Mouse (Mus musculus): ENCODE measurements at regions not wholly inside any gene's neighbourhood (a gene's known extent, or its start where the extent isn't known, plus 50 kb on each side); places are given as distances from the start of the nearest gene placed in this dataset.

DNA sequence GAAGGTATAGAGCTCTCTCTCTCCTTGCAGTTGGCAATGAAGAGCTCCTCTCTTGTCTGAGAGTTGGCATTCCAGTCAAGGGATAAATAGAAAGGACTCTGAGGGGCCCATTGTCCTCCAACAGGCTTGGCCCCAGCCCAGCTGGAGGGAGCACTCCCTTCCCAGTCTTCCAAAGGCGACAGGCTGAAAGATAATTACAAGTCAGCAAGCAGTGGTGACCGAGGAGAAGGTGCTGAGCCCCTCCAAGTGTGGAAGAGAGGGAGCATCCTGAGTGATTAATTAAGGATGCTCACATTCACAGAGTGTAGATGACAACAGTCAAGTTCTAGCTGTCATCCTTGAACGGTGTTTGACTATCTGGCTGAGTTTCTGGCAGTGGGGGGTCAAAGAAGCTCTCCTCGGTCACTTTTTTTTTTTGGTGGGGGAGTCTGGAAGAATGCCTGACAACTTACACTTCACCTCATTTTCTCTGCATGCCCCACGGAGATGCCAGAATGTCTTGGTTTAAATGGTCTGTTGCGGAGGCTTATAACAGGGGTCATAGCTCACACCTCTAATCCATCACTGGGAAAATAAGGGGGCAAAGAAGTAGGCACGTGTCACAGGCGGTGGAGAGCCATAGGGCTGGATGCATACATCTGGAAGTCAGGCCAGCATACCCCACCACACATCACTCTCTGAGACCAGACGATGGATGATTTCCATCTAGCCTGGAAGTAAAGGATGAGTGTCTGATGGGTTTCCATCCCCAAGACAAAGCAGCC lies 93.5 kb upstream of the Lclat1 start:
- no peak for DNase-seq (ENCODE audit: low spot score, missing footprints)
- WGBS: 58% methylated on average over 9 of the region's 9 CpGs
- Histone ChIP-seq H3K4me2 (no peak overlapping the region), H3K4me3 (ENCODE audit: low read depth, low read length) (no peak overlapping the region), H3K27me3 (ENCODE audit: control insufficient read depth, insufficient read depth, low read length) (no peaks in the 10 kb centered on the region), H3K27ac (ENCODE audit: low read depth, low read length) (no peak overlapping the region), H3K36me3 (ENCODE audit: control insufficient read depth, insufficient read depth, low read length) (no peaks in the 10 kb centered on the region), H3K4me1 (ENCODE audit: control insufficient read depth, insufficient read depth, low read length) (no peaks in the 10 kb centered on the region), H3K9ac (ENCODE audit: low read length) (no peak overlapping the region), H3K9me3 (ENCODE audit: control insufficient read depth, low read length) (no peaks in the 10 kb centered on the region)
- no peak for ATAC-seq (ENCODE audit: low FRiP score)

GRCm38 (mm10) chr17:73017173-73017572 lies 90.6 kb upstream of the Lclat1 start:
- Histone ChIP-seq H3K27me3 (ENCODE audit: control insufficient read depth, insufficient read depth, low read length) (no peaks in the 10 kb centered on the region), H3K27ac (ENCODE audit: low read depth, low read length) (no peak overlapping the region), H3K4me1 (ENCODE audit: control insufficient read depth, insufficient read depth, low read length) (no peaks in the 10 kb centered on the region), H3K4me2 (no peak overlapping the region), H3K4me3 (ENCODE audit: low read depth, low read length) (no peak overlapping the region), H3K9ac (ENCODE audit: low read length) (no peak overlapping the region), H3K9me3 (ENCODE audit: control insufficient read depth, low read length) (no peaks in the 10 kb centered on the region), H3K36me3 (ENCODE audit: control insufficient read depth, insufficient read depth, low read length) (no peaks in the 10 kb centered on the region)
- ATAC-seq (ENCODE audit: low FRiP score): no peak
- no peak for DNase-seq (ENCODE audit: low spot score, missing footprints)
- 88% methylated on average over 5 of the region's 5 CpGs for WGBS

GRCm38 (mm10) chr17:73022630-73023051 lies 85.1 kb upstream of the Lclat1 start:
- no peaks in the 10 kb centered on the region for H3K27me3 ChIP-seq (ENCODE audit: control insufficient read depth, insufficient read depth, low read length)
- no peaks in the 10 kb centered on the region for H3K36me3 ChIP-seq (ENCODE audit: control insufficient read depth, insufficient read depth, low read length)
- DNase-seq (ENCODE audit: low spot score, missing footprints): no peak
- 83% methylated on average over 8 of the region's 8 CpGs for WGBS
- H3K9ac ChIP-seq (ENCODE audit: low read length): no peak overlapping the region
- no peak for ATAC-seq (ENCODE audit: low FRiP score)
- H3K4me2 ChIP-seq: no peak overlapping the region
- H3K4me1 ChIP-seq (ENCODE audit: control insufficient read depth, insufficient read depth, low read length): no peaks in the 10 kb centered on the region
- no peaks in the 10 kb centered on the region for H3K9me3 ChIP-seq (ENCODE audit: control insufficient read depth, low read length)
- H3K27ac ChIP-seq (ENCODE audit: low read depth, low read length): no peak overlapping the region
- no peak overlapping the region for H3K4me3 ChIP-seq (ENCODE audit: low read depth, low read length)

DNA sequence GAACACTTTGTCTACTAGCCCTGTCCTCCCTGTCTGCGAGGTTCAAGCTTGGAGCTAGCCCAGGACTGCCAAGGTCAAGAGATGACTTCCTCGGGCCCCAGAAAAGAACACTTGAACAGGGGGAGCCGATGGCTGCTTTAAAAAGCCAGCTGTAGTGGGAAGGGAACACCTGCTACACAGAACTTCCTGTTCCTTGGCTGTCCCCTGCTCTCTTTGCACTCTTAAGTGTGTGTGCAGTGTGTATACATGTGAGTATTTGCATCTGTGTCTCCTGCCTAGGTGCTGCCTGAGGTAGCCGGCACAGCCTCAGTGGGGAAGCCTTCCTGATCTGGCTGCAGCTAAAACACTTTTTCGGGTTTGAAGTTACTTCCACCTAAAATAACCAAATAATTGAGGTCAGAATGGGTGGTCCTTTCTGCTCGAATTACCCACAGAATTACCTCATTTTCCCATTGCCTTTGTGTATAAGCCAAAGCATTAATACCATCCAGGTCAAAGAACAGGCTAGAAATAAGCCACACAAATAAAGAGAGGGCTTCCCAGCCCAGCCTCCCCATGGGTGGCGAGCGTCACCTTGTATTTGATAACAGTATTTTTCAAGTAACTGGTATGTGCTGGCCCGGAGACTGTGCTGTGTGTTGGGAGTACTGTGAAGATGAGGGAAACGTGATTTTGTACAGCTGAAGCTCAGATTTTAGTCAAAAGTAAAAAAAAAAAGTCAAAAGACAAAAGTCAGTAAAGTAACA lies 84.2 kb upstream of the Lclat1 start:
- Histone ChIP-seq H3K9me3 (ENCODE audit: control insufficient read depth, low read length) (no peaks in the 10 kb centered on the region), H3K4me2 (no peak overlapping the region), H3K27me3 (ENCODE audit: control insufficient read depth, insufficient read depth, low read length) (no peaks in the 10 kb centered on the region), H3K4me1 (ENCODE audit: control insufficient read depth, insufficient read depth, low read length) (no peaks in the 10 kb centered on the region), H3K36me3 (ENCODE audit: control insufficient read depth, insufficient read depth, low read length) (no peaks in the 10 kb centered on the region), H3K9ac (ENCODE audit: low read length) (no peak overlapping the region), H3K4me3 (ENCODE audit: low read depth, low read length) (no peak overlapping the region), H3K27ac (ENCODE audit: low read depth, low read length) (no peak overlapping the region)
- ATAC-seq (ENCODE audit: low FRiP score) (no peak), DNase-seq (ENCODE audit: low spot score, missing footprints) (no peak)
- WGBS: 73% methylated on average over 10 of the region's 10 CpGs

- Histone ChIP-seq H3K36me3 (ENCODE audit: control insufficient read depth, insufficient read depth, low read length) (no peaks in the 10 kb centered on the region), H3K4me3 (ENCODE audit: low read depth, low read length) (no peak overlapping the region), H3K9me3 (ENCODE audit: control insufficient read depth, low read length) (no peaks in the 10 kb centered on the region), H3K4me2 (no peak overlapping the region), H3K4me1 (ENCODE audit: control insufficient read depth, insufficient read depth, low read length) (no peaks in the 10 kb centered on the region), H3K9ac (ENCODE audit: low read length) (no peak overlapping the region), H3K27ac (ENCODE audit: low read depth, low read length) (no peak overlapping the region), H3K27me3 (ENCODE audit: control insufficient read depth, insufficient read depth, low read length) (no peaks in the 10 kb centered on the region)
- no peak for DNase-seq (ENCODE audit: low spot score, missing footprints)
- 95% methylated on average over 5 of the region's 5 CpGs for WGBS
- ATAC-seq (ENCODE audit: low FRiP score): no peak
Observed at GRCm38 (mm10) chr17:73027122-73027521, 80.7 kb upstream of the Lclat1 start.

DNA sequence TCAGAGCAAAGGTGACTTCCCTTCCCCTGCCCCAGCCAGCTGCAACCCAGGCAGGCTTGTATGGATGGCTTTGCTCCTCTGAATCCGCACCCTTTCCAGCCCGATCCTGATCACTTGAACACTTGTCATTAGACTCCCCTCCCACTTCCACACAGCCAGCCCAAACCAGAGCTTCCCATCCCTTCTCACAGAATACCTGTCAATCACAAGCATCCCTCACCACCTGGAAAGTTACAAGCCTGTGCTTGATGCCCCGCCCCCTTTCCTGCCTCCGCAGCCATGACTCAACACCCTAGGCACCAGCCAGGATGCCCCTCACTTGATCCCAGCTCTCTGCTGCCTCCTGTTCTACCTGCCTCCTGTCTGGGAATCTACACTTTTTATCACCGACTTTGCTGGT lies 76.0 kb upstream of the Lclat1 start:
- no peaks in the 10 kb centered on the region for H3K27me3 ChIP-seq (ENCODE audit: control insufficient read depth, insufficient read depth, low read length)
- no peaks in the 10 kb centered on the region for H3K9me3 ChIP-seq (ENCODE audit: control insufficient read depth, low read length)
- DNase-seq (ENCODE audit: low spot score, missing footprints) (no peak), ATAC-seq (ENCODE audit: low FRiP score) (no peak)
- H3K36me3 ChIP-seq (ENCODE audit: control insufficient read depth, insufficient read depth, low read length): no peaks in the 10 kb centered on the region
- H3K4me1 ChIP-seq (ENCODE audit: control insufficient read depth, insufficient read depth, low read length): no peaks in the 10 kb centered on the region
- WGBS: 61% methylated on average over 5 of the region's 5 CpGs
- no peak overlapping the region for H3K9ac ChIP-seq (ENCODE audit: low read length)
- H3K4me2 ChIP-seq: no peak overlapping the region
- H3K4me3 ChIP-seq (ENCODE audit: low read depth, low read length): no peak overlapping the region
- H3K27ac ChIP-seq (ENCODE audit: low read depth, low read length): no peak overlapping the region

GRCm38 (mm10) chr17:73032326-73032725 lies 75.5 kb upstream of the Lclat1 start:
- H3K36me3 ChIP-seq (ENCODE audit: control insufficient read depth, insufficient read depth, low read length): no peaks in the 10 kb centered on the region
- DNase-seq (ENCODE audit: low spot score, missing footprints) (no peak), ATAC-seq (ENCODE audit: low FRiP score) (no peak)
- H3K27me3 ChIP-seq (ENCODE audit: control insufficient read depth, insufficient read depth, low read length): no peaks in the 10 kb centered on the region
- H3K4me3 ChIP-seq (ENCODE audit: low read depth, low read length): no peak overlapping the region
- H3K9ac ChIP-seq (ENCODE audit: low read length): no peak overlapping the region
- WGBS: 76% methylated on average over 3 of the region's 3 CpGs
- no peak overlapping the region for H3K4me2 ChIP-seq
- no peaks in the 10 kb centered on the region for H3K9me3 ChIP-seq (ENCODE audit: control insufficient read depth, low read length)
- no peak overlapping the region for H3K27ac ChIP-seq (ENCODE audit: low read depth, low read length)
- H3K4me1 ChIP-seq (ENCODE audit: control insufficient read depth, insufficient read depth, low read length): no peaks in the 10 kb centered on the region

DNA sequence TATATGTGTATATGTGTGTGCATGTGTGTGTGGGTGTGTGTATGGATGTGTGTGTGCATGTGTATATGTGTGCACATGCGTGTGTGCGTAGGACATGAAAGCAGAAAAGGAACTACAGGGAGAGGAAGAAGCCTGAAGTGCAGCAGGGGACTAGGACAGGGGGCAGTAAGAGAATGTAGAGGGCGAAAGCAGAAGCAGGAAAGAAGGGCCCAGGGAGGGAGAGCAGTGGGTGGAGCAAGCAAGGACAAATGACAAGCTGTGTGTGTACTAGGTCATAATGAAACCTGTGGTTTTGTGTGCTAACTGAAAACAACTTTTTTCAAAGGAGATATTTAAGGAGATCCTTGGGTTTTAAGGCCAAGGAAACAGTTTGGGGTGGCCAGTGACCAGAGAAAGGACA lies 73.4 kb upstream of the Lclat1 start:
- Histone ChIP-seq H3K27ac (ENCODE audit: low read depth, low read length) (no peak overlapping the region), H3K9ac (ENCODE audit: low read length) (no peak overlapping the region), H3K4me2 (no peak overlapping the region), H3K36me3 (ENCODE audit: control insufficient read depth, insufficient read depth, low read length) (no peaks in the 10 kb centered on the region), H3K9me3 (ENCODE audit: control insufficient read depth, low read length) (no peaks in the 10 kb centered on the region), H3K4me3 (ENCODE audit: low read depth, low read length) (no peak overlapping the region), H3K4me1 (ENCODE audit: control insufficient read depth, insufficient read depth, low read length) (no peaks in the 10 kb centered on the region), H3K27me3 (ENCODE audit: control insufficient read depth, insufficient read depth, low read length) (no peaks in the 10 kb centered on the region)
- 84% methylated on average over 3 of the region's 3 CpGs for WGBS
- DNase-seq (ENCODE audit: low spot score, missing footprints) (no peak), ATAC-seq (ENCODE audit: low FRiP score) (no peak)

GRCm38 (mm10) chr17:73034981-73035481 lies 72.8 kb upstream of the Lclat1 start:
- no peaks in the 10 kb centered on the region for H3K4me1 ChIP-seq (ENCODE audit: control insufficient read depth, insufficient read depth, low read length)
- no peaks in the 10 kb centered on the region for H3K9me3 ChIP-seq (ENCODE audit: control insufficient read depth, low read length)
- WGBS: 53% methylated on average over 8 of the region's 8 CpGs
- H3K4me2 ChIP-seq: no peak overlapping the region
- DNase-seq (ENCODE audit: low spot score, missing footprints): no peak
- no peak overlapping the region for H3K9ac ChIP-seq (ENCODE audit: low read length)
- H3K36me3 ChIP-seq (ENCODE audit: control insufficient read depth, insufficient read depth, low read length): no peaks in the 10 kb centered on the region
- no peaks in the 10 kb centered on the region for H3K27me3 ChIP-seq (ENCODE audit: control insufficient read depth, insufficient read depth, low read length)
- no peak overlapping the region for H3K4me3 ChIP-seq (ENCODE audit: low read depth, low read length)
- no peak overlapping the region for H3K27ac ChIP-seq (ENCODE audit: low read depth, low read length)
- ATAC-seq (ENCODE audit: low FRiP score): no peak

All from midbrain, embryonic 11.5 days (tissue).